Mouse (Mus musculus): ENCODE results near the gene Brd1. TPM values are rescaled to one million over a fixed set of nuclear protein-coding genes. Genes with fewer than 3 reads are reported as not detected.
A peak's percentile ranks its signal among the peaks of the same experiment; 100 is the strongest.
"Not testable (repeated sequence)": the region's sequence is repeated elsewhere in the genome, so short reads cannot be mapped to it uniquely, and the experiment has no call there.

Brd1 gene
- total RNA-seq, 2 experiments from 2014 or later, result 52.5 to 60.6 TPM

DNA sequence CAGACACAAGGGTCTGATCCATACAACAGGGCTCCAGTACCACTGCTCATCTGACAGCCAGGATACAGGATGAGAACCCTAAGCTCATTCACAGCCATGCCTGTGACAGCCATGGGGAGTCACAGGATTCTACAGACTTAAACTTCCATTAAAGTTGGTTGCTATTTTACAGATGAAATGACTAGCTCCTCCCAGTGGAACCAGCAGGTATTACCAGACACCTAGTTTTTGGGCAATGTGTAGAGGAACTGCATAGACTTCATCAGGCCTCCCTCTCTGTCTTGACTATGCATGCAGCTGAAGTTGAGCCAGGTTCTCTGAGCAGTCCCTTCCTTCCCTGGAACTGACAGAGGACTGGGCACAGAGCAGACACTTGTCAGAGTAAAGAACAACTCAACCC lies 17.7 kb downstream of the Brd1 start:
- no peak overlapping the region for H3K4me3 ChIP-seq
- peak in 1 of 2 experiments; percentile 55 for DNase-seq (ENCODE audit: low spot score in 2 of 2)
- no peak overlapping the region for H3K27ac ChIP-seq
- TF ChIP-seq CTCF (conservative IDR thresholded peaks at IDR 0.05), result peak; percentile 81

DNA sequence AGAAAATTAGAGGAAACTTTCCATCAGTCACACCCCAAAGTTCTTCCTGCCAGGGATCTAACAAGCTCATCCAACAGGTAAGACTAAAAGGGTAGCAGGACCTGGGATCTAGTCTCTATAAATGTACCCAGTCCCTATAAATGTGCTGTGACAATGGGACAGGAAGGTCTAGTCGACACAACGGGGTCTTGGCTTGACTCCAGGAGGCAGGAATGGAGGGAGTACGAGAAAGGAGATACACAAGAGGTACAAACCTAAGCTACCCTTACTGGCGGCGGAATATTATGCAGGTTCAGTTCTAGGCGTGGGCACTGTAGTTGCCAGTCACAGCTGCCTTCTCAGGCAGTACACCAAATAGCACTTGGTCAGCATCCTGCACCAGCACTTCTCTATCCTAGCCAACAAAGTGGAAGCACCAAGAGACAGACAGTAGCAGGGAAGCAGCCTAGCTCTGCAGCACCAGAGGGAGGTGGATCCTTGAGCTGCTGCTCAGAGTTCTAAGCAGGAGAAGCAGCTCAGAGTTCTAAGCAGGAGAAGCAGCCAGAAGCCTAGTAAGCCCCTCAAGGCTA lies 19.9 kb downstream of the Brd1 start:
- DNase-seq (ENCODE audit: low spot score in 2 of 2), result no peak
- Histone ChIP-seq H3K27ac (no peak overlapping the region), H3K4me3 (no peak overlapping the region)
- TF ChIP-seq CTCF (conservative IDR thresholded peaks at IDR 0.05), result no peak

DNA sequence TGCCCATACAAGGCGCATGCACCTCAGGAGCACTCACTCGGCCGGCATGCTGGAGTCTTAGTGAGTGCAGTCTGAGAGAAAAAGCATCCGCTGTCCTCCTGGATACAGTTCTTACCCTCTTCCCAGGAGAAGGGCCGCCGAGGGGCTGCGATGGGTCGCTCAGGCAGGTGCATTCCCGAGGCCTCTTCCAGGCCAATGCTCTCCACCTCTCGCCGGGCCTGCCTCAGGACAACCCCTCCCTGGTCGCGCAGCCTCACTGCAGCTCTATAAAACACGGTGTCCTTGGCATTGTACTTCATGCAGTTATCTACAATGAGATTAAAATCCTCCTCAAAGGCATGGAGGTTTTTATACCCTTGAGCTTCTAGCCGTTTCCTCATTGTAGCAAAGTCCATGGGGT lies 21.5 kb downstream of the Brd1 start:
- H3K4me3 ChIP-seq, result no peak overlapping the region
- no peak for DNase-seq (ENCODE audit: low spot score in 2 of 2)
- H3K27ac ChIP-seq, result no peak overlapping the region
- TF ChIP-seq CTCF (conservative IDR thresholded peaks at IDR 0.05), result no peak

DNA sequence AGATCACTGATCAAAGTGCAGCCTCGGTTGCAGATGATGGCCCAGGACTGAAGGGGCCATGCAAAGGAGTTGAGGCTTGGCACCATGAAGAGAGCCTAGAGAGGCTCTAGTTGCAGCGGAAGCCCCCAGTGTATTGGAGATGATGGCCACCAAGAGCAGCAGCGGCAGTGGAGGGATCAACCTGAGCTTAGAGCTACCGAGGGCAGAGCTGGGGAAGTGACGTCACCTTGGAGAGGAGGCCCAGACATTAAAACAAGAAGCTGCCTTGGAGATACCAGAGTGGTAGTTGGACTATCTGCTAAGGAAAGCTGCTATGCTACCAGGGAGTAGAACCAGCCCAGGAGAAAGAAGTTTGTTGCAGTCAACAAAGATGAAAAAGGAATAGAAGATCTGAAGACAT lies 24.2 kb downstream of the Brd1 start:
- DNase-seq (ENCODE audit: low spot score in 2 of 2), result no peak
- Histone ChIP-seq H3K27ac (no peak overlapping the region), H3K4me3 (no peak overlapping the region)
- no peak for TF ChIP-seq CTCF (conservative IDR thresholded peaks at IDR 0.05)

DNA sequence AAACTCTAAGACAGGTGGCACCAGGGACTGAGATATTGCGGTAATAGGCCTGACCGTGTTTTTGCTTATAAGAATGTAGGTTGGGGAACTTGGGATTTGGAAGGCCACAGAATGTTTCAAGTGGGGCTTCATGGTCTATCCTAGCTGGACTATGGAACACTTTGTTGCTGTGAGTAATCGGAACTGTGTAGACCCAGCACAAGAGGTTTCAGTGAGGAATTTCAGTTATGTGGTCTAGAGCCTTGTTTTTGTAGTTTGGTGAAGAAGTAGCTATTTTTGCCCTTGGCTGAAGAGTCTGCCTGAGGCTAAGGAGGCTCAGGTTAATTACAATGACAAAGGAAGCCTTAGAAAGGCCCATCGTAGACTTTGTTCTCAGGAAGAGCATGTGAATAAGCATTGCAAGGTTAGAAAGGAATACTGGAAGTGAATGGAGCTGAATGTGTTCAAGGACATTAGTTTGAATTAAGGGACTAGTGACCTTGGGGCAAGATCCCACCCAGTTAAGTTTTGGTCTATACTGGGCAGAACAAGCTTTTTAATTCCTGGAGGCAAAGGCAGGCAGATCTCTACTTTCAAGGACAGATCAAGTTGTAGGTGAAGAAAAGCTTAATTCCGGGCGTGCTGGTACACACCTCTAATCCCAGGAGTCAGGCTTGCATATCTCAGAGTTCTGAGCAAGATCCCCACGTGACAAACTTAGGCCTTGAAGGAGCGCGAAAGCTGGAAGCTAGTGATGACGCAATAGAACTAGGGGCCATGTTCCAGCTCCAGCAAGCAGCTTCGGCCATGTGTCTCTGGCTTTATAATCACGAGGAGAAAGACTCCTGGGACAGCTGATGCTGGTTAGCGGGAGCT lies 25.1 kb downstream of the Brd1 start:
- no peak for DNase-seq (ENCODE audit: low spot score in 2 of 2)
- no peak for TF ChIP-seq CTCF (conservative IDR thresholded peaks at IDR 0.05)

DNA sequence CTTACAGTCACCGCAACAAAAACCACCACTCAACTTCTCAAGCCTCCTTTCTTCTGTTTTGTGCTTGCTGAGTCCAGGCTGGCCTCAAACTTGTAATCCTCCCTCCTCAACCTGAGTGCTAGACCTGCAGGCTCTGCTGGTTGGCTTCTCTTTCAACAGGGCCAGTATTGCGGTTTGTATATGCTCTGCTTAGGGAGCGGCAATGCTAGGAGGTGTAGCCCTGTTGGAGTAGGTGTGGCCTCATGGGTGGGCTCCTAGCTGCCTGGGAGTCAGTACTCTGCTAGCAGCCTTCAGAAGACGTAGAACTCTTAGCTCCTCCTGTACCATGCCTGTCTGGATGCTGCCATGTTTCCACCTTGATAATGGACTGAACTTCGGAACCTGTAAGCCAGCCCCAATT lies 25.8 kb downstream of the Brd1 start:
- no peak overlapping the region for H3K4me3 ChIP-seq
- DNase-seq (ENCODE audit: low spot score in 2 of 2), result no peak
- TF ChIP-seq CTCF (conservative IDR thresholded peaks at IDR 0.05), result no peak
- no peak overlapping the region for H3K27ac ChIP-seq

More for the DNA sequence above, 25.1 kb downstream of the Brd1 start:
- Histone ChIP-seq H3K4me3 (no peak overlapping the region), H3K27ac (no peak overlapping the region)

DNA sequence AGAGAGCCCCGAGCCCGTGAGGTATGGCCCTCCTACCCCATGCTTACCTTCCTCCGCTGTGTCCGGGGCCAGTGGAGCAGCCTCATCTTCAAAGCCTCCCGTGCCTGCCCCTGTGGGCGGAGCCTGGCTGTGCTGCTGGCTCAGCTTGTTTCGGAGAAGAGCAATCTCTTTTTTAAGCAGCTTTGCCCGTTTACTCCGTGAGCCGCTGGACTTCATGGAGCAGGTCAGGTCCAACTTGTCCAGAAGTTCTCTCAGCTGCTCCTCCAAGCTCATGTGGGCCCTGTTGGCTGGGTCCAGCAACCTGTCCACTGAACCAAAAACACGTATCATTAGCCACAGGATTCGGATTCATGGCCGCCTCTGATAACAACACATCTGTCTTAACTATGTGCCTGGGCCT lies 27.0 kb downstream of the Brd1 start:
- not testable (repeated sequence) for H3K4me3 ChIP-seq; DNase-seq (ENCODE audit: low spot score in 2 of 2); H3K27ac ChIP-seq

DNA sequence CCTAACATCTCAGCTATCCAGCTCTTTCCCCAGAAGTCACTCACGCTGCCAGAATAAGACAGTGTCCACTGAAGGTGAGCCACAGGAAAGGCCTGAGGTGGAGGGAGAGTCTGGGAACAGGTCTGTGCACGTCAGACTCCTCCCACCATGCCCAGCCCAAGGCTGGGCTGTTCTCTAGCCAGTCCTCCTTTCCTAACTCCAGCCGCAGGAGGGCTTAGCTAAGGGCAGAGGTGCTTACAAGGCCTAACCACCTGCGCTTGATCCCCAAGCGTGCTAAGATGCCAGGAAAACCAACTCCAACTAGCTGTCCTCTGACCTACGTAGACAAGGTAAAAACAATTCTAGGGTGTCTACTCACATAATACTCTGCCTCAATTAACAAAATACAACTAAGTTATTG lies 27.7 kb downstream of the Brd1 start:
- H3K4me3 ChIP-seq, result no peak overlapping the region
- H3K27ac ChIP-seq, result no peak overlapping the region
- TF ChIP-seq CTCF (conservative IDR thresholded peaks at IDR 0.05), result no peak
- DNase-seq (ENCODE audit: low spot score in 2 of 2), result no peak

DNA sequence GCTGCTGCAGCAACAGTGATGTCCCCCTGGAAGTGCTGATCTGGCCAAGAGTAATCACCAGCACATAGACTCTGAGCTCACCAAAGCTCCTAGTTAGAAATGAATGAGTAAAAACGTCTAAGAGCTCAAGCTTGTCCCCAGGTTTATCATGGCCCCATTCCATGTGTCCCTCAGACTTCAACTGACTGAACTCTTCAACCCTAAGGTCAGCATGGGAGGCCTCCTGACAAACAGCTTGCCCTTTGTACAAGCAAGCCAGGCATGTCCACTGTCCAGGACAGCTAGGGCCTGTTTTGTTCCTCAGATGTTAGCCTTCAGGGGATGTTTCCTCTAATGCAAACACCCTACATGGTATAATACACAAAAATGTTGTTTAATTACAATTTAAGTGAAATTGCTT lies 29.7 kb downstream of the Brd1 start:
- no peak for DNase-seq (ENCODE audit: low spot score in 2 of 2)

DNA sequence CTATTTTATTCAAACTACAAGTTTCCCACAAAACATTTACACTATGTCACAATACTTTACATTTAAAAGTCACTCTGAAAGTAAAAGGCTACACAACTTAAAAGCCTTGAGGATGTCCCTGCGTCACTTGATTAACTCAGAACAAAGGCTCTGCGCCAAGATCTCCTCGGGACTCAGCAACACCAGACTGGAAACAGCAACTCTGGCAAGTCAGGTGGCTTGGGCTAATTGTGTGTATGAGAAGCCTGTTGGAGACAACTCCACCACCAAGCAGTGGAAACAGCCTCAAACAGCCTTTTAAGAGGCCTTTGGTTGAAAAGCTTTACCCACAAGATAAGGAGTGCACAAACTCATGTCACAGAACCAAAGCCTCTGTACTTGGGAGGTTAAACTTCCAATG lies 31.5 kb downstream of the Brd1 start:
- Histone ChIP-seq H3K4me3 (no peak overlapping the region), H3K27ac (peak overlapping the region; percentile 36; the same call in 1 of the 2 replicates)
- no peak for TF ChIP-seq CTCF (conservative IDR thresholded peaks at IDR 0.05)
- DNase-seq (ENCODE audit: low spot score in 2 of 2), result no peak

More for the DNA sequence above, 29.7 kb downstream of the Brd1 start:
- TF ChIP-seq CTCF (conservative IDR thresholded peaks at IDR 0.05), result no peak
- Histone ChIP-seq H3K4me3 (no peak overlapping the region), H3K27ac (no peak overlapping the region)

DNA sequence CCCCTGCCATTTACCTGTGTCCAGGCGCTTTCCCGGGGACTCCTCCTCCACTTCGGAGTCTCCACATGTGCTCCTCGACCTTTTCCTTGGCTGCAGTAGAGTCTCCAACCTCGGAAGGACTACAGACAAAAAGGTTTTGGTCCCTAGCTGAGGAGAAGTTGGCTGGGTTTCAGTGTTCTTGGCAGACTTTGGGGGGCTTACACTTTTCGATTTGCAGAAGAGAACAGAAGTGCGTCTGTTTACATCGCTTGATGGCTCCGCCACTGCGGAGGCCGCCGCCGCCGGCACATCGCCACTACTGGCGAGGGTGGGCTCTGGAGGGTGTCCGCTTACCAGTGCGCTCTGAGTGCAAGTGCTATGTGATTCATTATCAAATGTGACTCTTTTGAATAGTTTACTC lies 33.3 kb downstream of the Brd1 start:
- no peak for DNase-seq (ENCODE audit: low spot score in 2 of 2)

DNA sequence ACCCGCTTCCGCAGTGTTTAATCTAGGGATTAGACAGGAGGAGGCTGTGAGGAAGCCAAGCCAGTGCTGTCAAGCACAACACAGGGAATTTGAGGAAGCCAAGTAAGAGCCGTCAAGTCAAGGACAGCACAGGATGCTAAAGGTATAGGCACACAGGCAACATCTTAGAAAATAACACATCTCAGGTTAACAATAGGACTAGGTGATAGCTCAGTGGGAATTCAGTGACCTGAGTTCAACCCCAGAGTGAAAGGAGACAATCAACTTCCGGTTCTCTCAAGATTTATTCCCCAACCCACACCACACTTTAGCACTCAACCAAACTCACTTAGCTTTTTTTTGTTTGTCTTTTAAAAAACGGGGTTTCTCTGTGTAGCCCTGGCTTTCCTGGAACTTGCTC lies 34.5 kb downstream of the Brd1 start:
- TF ChIP-seq CTCF (conservative IDR thresholded peaks at IDR 0.05), result no peak
- Histone ChIP-seq H3K4me3 (no peak overlapping the region), H3K27ac (no peak overlapping the region; the same call in 1 of the 2 replicates)

More for the DNA sequence above, 33.3 kb downstream of the Brd1 start:
- Histone ChIP-seq H3K27ac (0 out of 2 replicates have a peak overlapping the region, but pooled peaks have one; percentile 49), H3K4me3 (no peak overlapping the region)
- TF ChIP-seq CTCF (conservative IDR thresholded peaks at IDR 0.05), result no peak

DNA sequence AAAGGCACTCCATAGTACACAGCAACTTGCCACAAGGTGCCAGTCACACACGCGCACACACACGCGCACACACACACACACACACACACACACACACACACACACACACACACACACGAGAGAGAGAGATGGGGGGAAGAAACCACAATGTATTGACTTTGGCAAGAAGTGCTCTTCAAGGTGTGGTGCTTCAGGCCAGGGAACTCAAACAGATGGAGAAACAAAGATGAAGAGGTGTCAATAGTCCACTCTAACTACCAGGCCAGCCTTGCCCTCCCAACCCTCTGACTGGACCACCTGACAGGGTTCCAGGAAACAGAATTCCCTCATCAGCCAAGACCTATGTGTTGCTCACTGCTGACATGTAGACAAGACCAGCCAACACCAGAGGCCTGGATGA lies 36.4 kb downstream of the Brd1 start:
- DNase-seq (ENCODE audit: low spot score in 2 of 2), result no peak
- no peak overlapping the region for H3K4me3 ChIP-seq
- TF ChIP-seq CTCF (conservative IDR thresholded peaks at IDR 0.05), result no peak
- no peak overlapping the region for H3K27ac ChIP-seq

More for the DNA sequence above, 34.5 kb downstream of the Brd1 start:
- DNase-seq (ENCODE audit: low spot score in 2 of 2), result no peak

DNA sequence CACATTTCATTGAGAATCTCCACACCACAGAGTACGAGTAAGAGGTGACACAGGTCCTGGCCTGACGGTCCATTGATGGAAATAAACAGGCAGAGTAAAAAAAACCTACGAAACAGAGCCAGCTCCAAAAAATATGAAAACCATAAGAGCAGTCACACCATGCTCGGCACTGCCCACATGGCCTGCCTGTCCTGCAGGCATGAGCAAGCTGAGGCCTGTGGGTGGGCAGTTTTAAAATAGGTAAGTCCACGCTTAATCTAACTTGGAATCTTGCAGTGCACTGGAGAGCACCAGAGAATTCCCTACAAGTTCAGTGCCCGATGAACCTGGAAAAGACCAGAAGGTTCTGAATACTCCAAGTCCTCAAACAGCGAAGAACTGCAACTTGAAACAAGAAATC lies 38.0 kb downstream of the Brd1 start:
- TF ChIP-seq CTCF (conservative IDR thresholded peaks at IDR 0.05), result no peak
- Histone ChIP-seq H3K4me3 (no peak overlapping the region), H3K27ac (no peak overlapping the region)
- DNase-seq (ENCODE audit: low spot score in 2 of 2), result no peak
